Mouse (Mus musculus): Measurements from ENCODE around the gene Tuba1c.
"Not testable (repeated sequence)": the region's sequence is repeated elsewhere in the genome, so short reads cannot be mapped to it uniquely, and the experiment has no call there.

Gene Tuba1c

GRCm38 (mm10) chr15:99032041-99032725 lies 2.5 kb downstream of the Tuba1c start:
- no peak for DNase-seq

GRCm38 (mm10) chr15:99032726-99033250 lies 3.1 kb downstream of the Tuba1c start:
- DNase-seq = no peak

- DNase-seq = no peak
Observed at GRCm38 (mm10) chr15:99033498-99034270, 4.0 kb downstream of the Tuba1c start.

GRCm38 (mm10) chr15:99035431-99035830 lies 5.7 kb downstream of the Tuba1c start:
- peak; percentile 55 for DNase-seq

GRCm38 (mm10) chr15:99036249-99036905 lies 6.7 kb downstream of the Tuba1c start:
- DNase-seq = no peak

- DNase-seq = no peak
Observed at GRCm38 (mm10) chr15:99038025-99038424, 8.3 kb downstream of the Tuba1c start.

GRCm38 (mm10) chr15:99038797-99039196 lies 9.1 kb downstream of the Tuba1c start:
- no peak for DNase-seq

GRCm38 (mm10) chr15:99039306-99039705 lies 9.6 kb downstream of the Tuba1c start:
- no peak for DNase-seq

GRCm38 (mm10) chr15:99039996-99040919 lies 10.6 kb downstream of the Tuba1c start:
- DNase-seq = no peak

- DNase-seq = no peak
Observed at GRCm38 (mm10) chr15:99040920-99041856, 11.5 kb downstream of the Tuba1c start.

GRCm38 (mm10) chr15:99042334-99042733 lies 12.6 kb downstream of the Tuba1c start:
- DNase-seq = no peak

GRCm38 (mm10) chr15:99044854-99045253 lies 15.2 kb downstream of the Tuba1c start:
- peak; percentile 40 for DNase-seq

GRCm38 (mm10) chr15:99045734-99046133 lies 16.0 kb downstream of the Tuba1c start:
- DNase-seq = not testable (repeated sequence)

- DNase-seq = peak; percentile 74
Observed at GRCm38 (mm10) chr15:99049473-99050253, 20.0 kb downstream of the Tuba1c start.

GRCm38 (mm10) chr15:99053373-99053772 lies 23.7 kb downstream of the Tuba1c start:
- peak; percentile 55 for DNase-seq

- no peak for DNase-seq
Observed at GRCm38 (mm10) chr15:99055040-99055439, 25.3 kb downstream of the Tuba1c start, which contains the start of gene Prph. Gene Prph (plus strand): TSS chr15:99055174.

GRCm38 (mm10) chr15:99055511-99055961 lies 25.8 kb downstream of the Tuba1c start:
- peak; percentile 49 for DNase-seq

- peak; percentile 55 for DNase-seq
Observed at GRCm38 (mm10) chr15:99056332-99056731, 26.6 kb downstream of the Tuba1c start.

- DNase-seq = no peak
Observed at GRCm38 (mm10) chr15:99065557-99066165, 36.0 kb downstream of the Tuba1c start.

GRCm38 (mm10) chr15:99071988-99072387 lies 42.3 kb downstream of the Tuba1c start:
- no peak for DNase-seq

Measured in kidney, postnatal 10 days (tissue).